Mouse (Mus musculus) stomach, postnatal 0 days (tissue): ENCODE measurements around the gene Lrp6. TPM values are rescaled to one million over a fixed set of nuclear protein-coding genes. Genes with fewer than 3 reads are reported as not detected.

Experiments used
- ATAC-seq: fragments of 200-750 bp; cut with Nextera tagmentation; 2 replicates; pipeline ENCODE4 v1.8.0; 2017; ENCODE audit not compliant: low FRiP score, low TSS enrichment
- DNase-seq: peaks from one replicate; pipeline ENCODE4 v3.0.0-alpha.2; 2016; ENCODE audit warnings: low spot score
- H3K27ac ChIP-seq: fragments of 300-500 bp; sonication (generic); replicated peaks from 2 replicates; pipeline ENCODE4 v1.5.1; 2014; ENCODE audit warnings: mild to moderate bottlenecking, control low read depth
- H3K27me3 ChIP-seq: fragments of 300-500 bp; sonication (generic); 2 replicates; pipeline ENCODE4 v1.6.1; 2014; ENCODE audit warnings: low read length; ENCODE audit not compliant: control insufficient read depth, insufficient read depth
- H3K36me3 ChIP-seq: fragments of 300-500 bp; sonication (generic); 2 replicates; pipeline ENCODE4 v1.6.1; 2014; ENCODE audit warnings: low read length, mixed read lengths; ENCODE audit not compliant: control insufficient read depth, insufficient read depth
- H3K4me1 ChIP-seq: fragments of 300-500 bp; sonication (generic); replicated peaks from 2 replicates; pipeline ENCODE4 v1.6.1; 2014; ENCODE audit warnings: antibody characterized with exemption; ENCODE audit not compliant: control insufficient read depth, insufficient read depth
- H3K4me2 ChIP-seq: fragments of 300-500 bp; sonication (generic); replicated peaks from 2 replicates; pipeline ENCODE4 v1.6.1; 2014; ENCODE audit warnings: low read depth, mild to moderate bottlenecking, control low read depth, moderate library complexity
- H3K4me3 ChIP-seq: fragments of 300-500 bp; sonication (generic); 2 replicates; pipeline ENCODE4 v1.5.1; 2014; ENCODE audit warnings: low read depth, low read length, control low read depth
- H3K9ac ChIP-seq: fragments of 300-500 bp; sonication (generic); 2 replicates; pipeline ENCODE4 v1.6.1; 2014; ENCODE audit warnings: mild to moderate bottlenecking, low read length, control low read depth, mixed read lengths
- H3K9me3 ChIP-seq: fragments of 300-500 bp; sonication (generic); 2 replicates; pipeline ENCODE4 v1.6.1; 2016; ENCODE audit warnings: low read length; ENCODE audit not compliant: control insufficient read depth
- CTCF ChIP-seq: IDR thresholded peaks from 2 replicates; pipeline ENCODE4 v1.5.1; 2016; ENCODE audit warnings: antibody characterized with exemption, low read depth, mild to moderate bottlenecking, moderate library complexity
- EP300 ChIP-seq: optimal IDR thresholded peaks from 2 replicates; pipeline ENCODE3; 2016; ENCODE audit warnings: antibody characterized with exemption
- WGBS: fragments of 180-500 bp; shearing (Covaris S2); extraction: QIAGEN DNeasy Blood & Tissue Kit; methylation state at CpG from one replicate; pipeline ENCODE4 v1.1.7; 2014; 5-methylcytosine and 5-hydroxymethylcytosine counted together
- polyA plus RNA-seq: library from polyadenylated mRNA; unstranded; fragments of >200 nt; fragmentation: Nextera tagmentation; extraction: Ambion mirVana; gene quantifications from 2 replicates; pipeline ENCODE4 v1.2.1, GENCODE M21; 2015

Gene Lrp6
- polyA plus RNA-seq, 1 experiment from 2014 or later: 12.1 TPM

DNA sequence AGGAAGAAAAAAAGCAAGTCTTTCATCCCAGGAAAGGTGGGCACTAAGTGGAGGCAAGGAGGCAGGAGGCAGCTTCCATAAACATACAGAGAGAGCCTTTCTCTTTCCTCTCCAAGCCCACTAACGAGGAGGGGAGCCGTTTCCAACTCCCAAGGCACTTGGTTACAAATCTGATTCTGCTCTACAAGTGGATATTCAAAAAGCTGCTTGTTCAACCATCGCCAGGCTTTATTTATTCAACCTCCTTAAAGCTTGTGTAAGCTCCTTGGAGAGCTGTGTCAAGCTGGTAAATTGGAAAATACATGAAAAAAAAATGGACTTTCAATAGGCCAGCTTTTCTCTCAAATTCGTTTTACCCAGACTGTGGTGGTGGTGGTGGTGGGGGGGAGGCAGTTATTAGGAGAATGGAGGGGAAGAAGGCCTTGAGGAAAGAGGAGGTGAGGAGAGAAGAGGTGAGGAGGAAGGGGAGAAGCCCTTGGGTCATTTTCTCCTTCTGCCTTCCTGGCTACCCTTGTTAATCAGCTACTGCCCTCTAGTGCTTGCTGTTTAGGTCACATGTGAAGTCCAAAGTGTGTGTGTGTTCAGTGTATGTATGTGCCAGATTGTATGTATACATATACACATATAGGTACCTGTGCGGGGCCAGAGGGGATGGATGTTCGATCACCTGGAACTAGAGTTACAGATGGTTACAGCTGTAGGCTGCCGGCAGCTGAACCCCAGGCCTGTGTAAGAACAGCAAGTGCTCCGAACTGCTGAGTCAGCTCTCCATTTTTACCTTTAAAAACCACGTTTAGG lies 40.4 kb upstream of the Lrp6 start:
- no peak overlapping the region for H3K4me3 ChIP-seq
- no peak overlapping the region for H3K27ac ChIP-seq
- TF ChIP-seq CTCF (peak; percentile 91), EP300 (no peak)
- H3K4me1 ChIP-seq: no peaks in the 10 kb centered on the region
- DNase-seq (peak; percentile 50), ATAC-seq (peak; percentile 71)
- H3K36me3 ChIP-seq: no peaks in the 10 kb centered on the region
- no peak overlapping the region for H3K4me2 ChIP-seq
- H3K9ac ChIP-seq: no peak overlapping the region
- no peaks in the 10 kb centered on the region for H3K9me3 ChIP-seq
- WGBS: 58% methylated on average over 9 of the region's 9 CpGs
- H3K27me3 ChIP-seq: no peaks in the 10 kb centered on the region

GRCm38 (mm10) chr6:134606540-134606939 lies 39.8 kb upstream of the Lrp6 start:
- WGBS: 66% methylated on average over 6 of the region's 6 CpGs
- no peak overlapping the region for H3K4me3 ChIP-seq
- no peak for ATAC-seq

GRCm38 (mm10) chr6:134605196-134605595 lies 38.4 kb upstream of the Lrp6 start:
- H3K4me2 ChIP-seq: no peak overlapping the region
- H3K27ac ChIP-seq: no peak overlapping the region
- 91% methylated on average over 3 of the region's 3 CpGs for WGBS
- H3K27me3 ChIP-seq: no peaks in the 10 kb centered on the region
- TF ChIP-seq EP300: no peak
- no peak for TF ChIP-seq CTCF
- no peak for ATAC-seq
- no peak for DNase-seq
- no peak overlapping the region for H3K9ac ChIP-seq
- no peaks in the 10 kb centered on the region for H3K36me3 ChIP-seq
- H3K4me1 ChIP-seq: no peaks in the 10 kb centered on the region
- no peak overlapping the region for H3K4me3 ChIP-seq
- H3K9me3 ChIP-seq: no peaks in the 10 kb centered on the region

More at GRCm38 (mm10) chr6:134606540-134606939, 39.8 kb upstream of the Lrp6 start:
- Histone ChIP-seq H3K27me3 (no peaks in the 10 kb centered on the region), H3K9me3 (no peaks in the 10 kb centered on the region), H3K36me3 (no peaks in the 10 kb centered on the region), H3K27ac (no peak overlapping the region), H3K4me1 (no peaks in the 10 kb centered on the region), H3K9ac (no peak overlapping the region), H3K4me2 (no peak overlapping the region)
- DNase-seq: no peak
- TF ChIP-seq EP300 (no peak), CTCF (no peak)

DNA sequence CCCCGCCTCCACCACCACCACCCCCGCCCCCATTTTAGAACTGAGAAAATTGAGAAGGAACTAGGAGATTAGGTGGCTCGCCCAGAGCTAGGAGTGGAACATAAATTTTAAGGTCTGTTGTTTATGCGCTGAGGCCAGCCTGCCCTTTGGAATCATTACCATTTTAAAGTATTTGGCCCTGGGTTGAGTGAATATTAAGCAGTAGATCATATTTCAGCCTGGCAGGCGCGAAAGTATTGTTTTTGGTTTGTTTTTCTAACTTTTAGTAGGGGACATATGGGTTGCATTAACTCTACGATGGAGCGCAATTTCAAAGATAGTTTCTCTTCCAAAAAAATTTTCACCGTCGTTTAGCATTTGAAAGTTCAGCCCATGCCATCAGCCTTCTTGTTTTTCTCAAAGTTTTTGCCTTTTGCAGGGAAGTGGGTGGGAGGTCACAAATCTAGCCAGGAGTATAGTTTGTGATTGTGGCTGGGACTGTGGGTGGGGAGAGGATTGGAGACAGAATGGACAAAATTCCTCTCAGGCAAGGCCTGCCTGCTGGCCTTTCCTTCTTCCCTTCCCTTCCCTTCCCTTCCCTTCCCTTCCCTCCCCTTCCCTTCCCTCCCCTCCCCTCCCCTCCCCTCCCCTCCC lies 35.7 kb upstream of the Lrp6 start:
- no peak for DNase-seq
- no peak overlapping the region for H3K27ac ChIP-seq
- H3K4me1 ChIP-seq: no peaks in the 10 kb centered on the region
- 37% methylated on average over 10 of the region's 10 CpGs for WGBS
- H3K27me3 ChIP-seq: no peaks in the 10 kb centered on the region
- no peak; the same call in 1 of the 2 replicates for ATAC-seq
- H3K4me2 ChIP-seq: no peak overlapping the region
- no peak for TF ChIP-seq CTCF
- no peaks in the 10 kb centered on the region for H3K9me3 ChIP-seq
- no peak overlapping the region for H3K9ac ChIP-seq
- H3K36me3 ChIP-seq: no peaks in the 10 kb centered on the region
- no peak overlapping the region for H3K4me3 ChIP-seq

- H3K4me2 ChIP-seq: no peak overlapping the region
- H3K36me3 ChIP-seq: no peaks in the 10 kb centered on the region
- ATAC-seq (no peak), DNase-seq (no peak)
- H3K4me3 ChIP-seq: no peak overlapping the region
- H3K27ac ChIP-seq: no peak overlapping the region
- no peaks in the 10 kb centered on the region for H3K9me3 ChIP-seq
- 38% methylated on average over 3 of the region's 3 CpGs for WGBS
- no peak overlapping the region for H3K9ac ChIP-seq
- no peaks in the 10 kb centered on the region for H3K4me1 ChIP-seq
- TF ChIP-seq EP300 (no peak), CTCF (no peak)
- no peaks in the 10 kb centered on the region for H3K27me3 ChIP-seq
Observed at GRCm38 (mm10) chr6:134601766-134602165, 35.0 kb upstream of the Lrp6 start.

GRCm38 (mm10) chr6:134601130-134601529 lies 34.4 kb upstream of the Lrp6 start:
- Histone ChIP-seq H3K4me1 (no peaks in the 10 kb centered on the region), H3K36me3 (no peaks in the 10 kb centered on the region), H3K4me2 (no peak overlapping the region), H3K9me3 (no peaks in the 10 kb centered on the region), H3K27ac (no peak overlapping the region), H3K9ac (no peak overlapping the region), H3K27me3 (no peaks in the 10 kb centered on the region), H3K4me3 (no peak overlapping the region)
- 62% methylated on average over 7 of the region's 7 CpGs for WGBS
- DNase-seq: no peak
- no peak for ATAC-seq
- no peak for TF ChIP-seq CTCF
- TF ChIP-seq EP300: no peak
